Mouse (Mus musculus) cerebellum, adult 2 months (tissue): ENCODE measurements around the gene Shank1. TPM values are rescaled to one million over a fixed set of nuclear protein-coding genes. Genes with fewer than 3 reads are reported as not detected.
A peak's percentile ranks its signal among the peaks of the same experiment; 100 is the strongest.

Experiments
- DNase-seq, 2 experiments: peaks; one replicate each; pipeline ENCODE4 v3.0.0; 2021
- H3K27ac ChIP-seq: fragments of 200-500 bp; 2 replicates; pipeline ENCODE4 v1.5.1; 2012; ENCODE audit warnings: low read length, control low read depth, inconsistent platforms; ENCODE audit not compliant: insufficient read depth
- H3K27me3 ChIP-seq: fragments of 200-500 bp; 2 replicates; pipeline ENCODE4 v1.6.1; 2012; ENCODE audit warnings: inconsistent platforms, mild to moderate bottlenecking, low read length, moderate library complexity; ENCODE audit not compliant: control insufficient read depth, insufficient read depth
- H3K4me1 ChIP-seq: fragments of 200-500 bp; 2 replicates; pipeline ENCODE4 v1.6.1; 2011; ENCODE audit warnings: low read length; ENCODE audit not compliant: control insufficient read depth, insufficient read depth
- H3K4me3 ChIP-seq: fragments of 200-500 bp; replicated peaks from 2 replicates; pipeline ENCODE3; 2011; ENCODE audit warnings: mild to moderate bottlenecking, low read depth, low read length, control low read depth; ENCODE audit not compliant: insufficient read depth
- CTCF ChIP-seq: fragments of 200-500 bp; IDR thresholded peaks from 2 replicates; pipeline ENCODE4 v1.5.1; 2011; ENCODE audit warnings: low read depth, mild to moderate bottlenecking, control low read depth, low read length, moderate library complexity, borderline replicate concordance; ENCODE audit not compliant: insufficient read depth
- POLR2A ChIP-seq: fragments of 200-500 bp; IDR thresholded peaks from 2 replicates; pipeline ENCODE4 v1.6.1; 2011; ENCODE audit warnings: low read length, control low read depth, borderline replicate concordance; ENCODE audit not compliant: insufficient read depth
- WGBS: fragments of 180-500 bp; shearing (Covaris S2); methylation state at CpG from one replicate; pipeline ENCODE4 v1.1.7; 2018; 5-methylcytosine and 5-hydroxymethylcytosine counted together
- polyA plus RNA-seq: library from polyadenylated mRNA; depleted of rRNA; stranded (reverse); fragments of >200 nt; gene quantifications from 2 replicates; pipeline ENCODE4 v1.2.3, GENCODE M21; 2012

The Shank1 gene
- polyA plus RNA-seq, 1 experiment: 51.4 TPM

- Histone ChIP-seq H3K4me3 (no peak overlapping the region), H3K27me3 (no peaks in the 10 kb centered on the region; the same call in 1 of the 2 replicates), H3K27ac (no peak overlapping the region), H3K4me1 (peaks cover 4% of the 10 kb centered on the region; the same call in 1 of the 2 replicates)
- TF ChIP-seq POLR2A (no peak), CTCF (peak; percentile 83)
- WGBS: 16% methylated on average over 25 of the region's 25 CpGs
- peak; percentile 83 to 87 for DNase-seq
These were observed 41.1 kb downstream of the Shank1 start for GRCm38 (mm10) chr7:44350957-44351711.

DNA sequence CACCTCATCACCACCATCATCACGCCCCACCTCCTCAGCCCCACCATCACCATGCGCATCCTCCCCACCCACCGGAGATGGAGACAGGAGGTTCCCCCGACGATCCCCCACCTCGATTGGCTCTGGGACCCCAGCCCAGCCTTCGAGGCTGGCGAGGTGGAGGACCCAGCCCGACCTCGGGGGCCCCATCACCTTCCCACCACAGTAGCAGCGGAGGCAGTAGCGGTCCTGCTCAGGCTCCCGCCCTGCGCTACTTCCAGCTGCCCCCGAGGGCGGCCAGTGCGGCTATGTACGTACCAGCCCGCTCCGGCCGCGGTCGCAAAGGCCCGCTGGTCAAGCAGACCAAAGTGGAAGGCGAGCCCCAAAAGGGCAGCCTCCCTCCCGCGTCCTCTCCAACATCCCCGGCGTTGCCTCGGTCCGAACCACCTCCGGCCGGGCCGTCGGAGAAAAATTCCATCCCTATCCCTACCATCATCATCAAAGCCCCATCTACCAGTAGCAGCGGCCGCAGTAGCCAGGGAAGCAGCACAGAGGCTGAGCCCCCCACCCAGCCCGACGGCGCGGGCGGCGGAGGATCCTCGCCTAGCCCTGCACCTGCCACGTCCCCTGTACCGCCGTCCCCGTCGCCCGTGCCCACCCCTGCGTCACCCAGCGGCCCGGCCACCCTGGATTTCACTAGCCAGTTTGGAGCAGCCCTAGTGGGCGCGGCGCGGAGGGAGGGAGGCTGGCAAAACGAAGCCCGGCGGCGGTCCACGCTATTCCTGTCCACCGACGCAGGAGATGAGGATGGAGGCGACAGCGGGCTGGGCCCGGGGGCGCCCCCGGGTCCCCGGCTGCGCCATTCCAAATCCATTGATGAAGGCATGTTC lies 42.1 kb downstream of the Shank1 start:
- no peak overlapping the region for H3K4me3 ChIP-seq
- TF ChIP-seq POLR2A: no peak
- no peak for TF ChIP-seq CTCF
- DNase-seq: peak in 1 of 2 experiments; percentile 49
- H3K4me1 ChIP-seq: peaks cover 4% of the 10 kb centered on the region; the same call in 1 of the 2 replicates
- no peaks in the 10 kb centered on the region; the same call in 1 of the 2 replicates for H3K27me3 ChIP-seq
- no peak overlapping the region for H3K27ac ChIP-seq
- 48% methylated on average over 71 of the region's 71 CpGs for WGBS

GRCm38 (mm10) chr7:44352750-44353600 lies 42.9 kb downstream of the Shank1 start:
- Histone ChIP-seq H3K27ac (no peak overlapping the region), H3K4me3 (no peak overlapping the region), H3K27me3 (no peaks in the 10 kb centered on the region; the same call in 1 of the 2 replicates), H3K4me1 (peaks cover 4% of the 10 kb centered on the region; the same call in 1 of the 2 replicates)
- WGBS: 53% methylated on average over 71 of the region's 71 CpGs
- TF ChIP-seq POLR2A: no peak
- TF ChIP-seq CTCF: no peak
- peak in 1 of 2 experiments; percentile 54 for DNase-seq

DNA sequence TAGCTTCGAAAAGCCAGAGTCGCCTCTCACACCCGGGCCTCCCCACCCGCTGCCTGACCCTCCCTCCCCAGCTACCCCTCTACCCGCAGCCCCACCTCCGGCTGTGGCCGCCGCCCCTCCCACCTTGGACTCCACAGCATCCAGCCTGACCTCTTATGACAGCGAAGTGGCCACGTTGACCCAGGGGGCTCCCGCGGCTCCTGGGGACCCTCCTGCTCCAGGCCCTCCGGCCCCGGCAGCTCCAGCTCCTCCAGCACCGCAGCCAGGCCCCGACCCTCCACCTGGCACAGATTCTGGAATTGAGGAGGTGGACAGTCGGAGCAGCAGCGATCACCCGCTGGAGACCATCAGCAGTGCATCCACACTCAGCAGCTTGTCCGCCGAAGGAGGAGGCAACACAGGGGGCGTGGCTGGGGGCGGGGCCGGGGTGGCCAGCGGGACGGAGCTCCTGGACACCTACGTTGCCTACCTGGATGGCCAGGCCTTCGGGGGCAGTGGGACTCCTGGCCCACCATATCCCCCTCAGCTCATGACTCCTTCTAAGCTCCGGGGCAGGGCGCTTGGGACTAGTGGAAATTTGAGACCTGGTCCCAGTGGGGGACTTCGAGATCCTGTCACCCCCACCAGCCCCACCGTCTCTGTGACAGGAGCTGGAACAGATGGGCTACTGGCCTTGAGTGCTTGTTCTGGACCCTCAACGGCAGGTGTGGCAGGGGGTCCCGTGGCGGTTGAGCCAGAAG lies 43.7 kb downstream of the Shank1 start:
- WGBS: 29% methylated on average over 35 of the region's 35 CpGs
- DNase-seq: peak in 1 of 2 experiments; percentile 46
- TF ChIP-seq POLR2A (no peak), CTCF (no peak)
- Histone ChIP-seq H3K4me1 (peaks cover 4% of the 10 kb centered on the region; the same call in 1 of the 2 replicates), H3K4me3 (no peak overlapping the region), H3K27me3 (no peaks in the 10 kb centered on the region; the same call in 1 of the 2 replicates), H3K27ac (no peak overlapping the region)

DNA sequence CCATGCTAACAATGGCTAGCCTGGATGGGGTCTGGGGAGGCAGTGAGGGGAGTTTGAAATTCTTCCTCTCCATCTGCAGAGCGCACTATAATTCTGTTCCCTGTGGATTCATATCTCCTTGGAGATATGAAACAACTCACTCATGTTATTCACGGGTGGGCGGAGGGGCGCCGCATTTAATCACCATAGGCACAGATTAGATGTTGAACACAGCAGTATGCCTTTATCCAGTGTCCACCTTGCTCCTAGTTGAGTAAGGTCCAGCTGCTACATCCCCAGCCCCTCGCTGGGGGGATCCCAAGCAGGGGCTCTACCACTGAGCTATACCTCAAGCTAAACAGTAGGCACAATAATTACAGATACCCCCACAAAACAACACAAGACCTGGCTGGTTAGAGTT lies 45.4 kb downstream of the Shank1 start:
- TF ChIP-seq POLR2A (no peak), CTCF (no peak)
- peaks cover 4% of the 10 kb centered on the region; the same call in 1 of the 2 replicates for H3K4me1 ChIP-seq
- H3K27ac ChIP-seq: no peak overlapping the region
- peak in 1 of 2 experiments; percentile 10 for DNase-seq
- H3K4me3 ChIP-seq: no peak overlapping the region
- no peaks in the 10 kb centered on the region; the same call in 1 of the 2 replicates for H3K27me3 ChIP-seq
- WGBS: 42% methylated on average over 6 of the region's 6 CpGs

DNA sequence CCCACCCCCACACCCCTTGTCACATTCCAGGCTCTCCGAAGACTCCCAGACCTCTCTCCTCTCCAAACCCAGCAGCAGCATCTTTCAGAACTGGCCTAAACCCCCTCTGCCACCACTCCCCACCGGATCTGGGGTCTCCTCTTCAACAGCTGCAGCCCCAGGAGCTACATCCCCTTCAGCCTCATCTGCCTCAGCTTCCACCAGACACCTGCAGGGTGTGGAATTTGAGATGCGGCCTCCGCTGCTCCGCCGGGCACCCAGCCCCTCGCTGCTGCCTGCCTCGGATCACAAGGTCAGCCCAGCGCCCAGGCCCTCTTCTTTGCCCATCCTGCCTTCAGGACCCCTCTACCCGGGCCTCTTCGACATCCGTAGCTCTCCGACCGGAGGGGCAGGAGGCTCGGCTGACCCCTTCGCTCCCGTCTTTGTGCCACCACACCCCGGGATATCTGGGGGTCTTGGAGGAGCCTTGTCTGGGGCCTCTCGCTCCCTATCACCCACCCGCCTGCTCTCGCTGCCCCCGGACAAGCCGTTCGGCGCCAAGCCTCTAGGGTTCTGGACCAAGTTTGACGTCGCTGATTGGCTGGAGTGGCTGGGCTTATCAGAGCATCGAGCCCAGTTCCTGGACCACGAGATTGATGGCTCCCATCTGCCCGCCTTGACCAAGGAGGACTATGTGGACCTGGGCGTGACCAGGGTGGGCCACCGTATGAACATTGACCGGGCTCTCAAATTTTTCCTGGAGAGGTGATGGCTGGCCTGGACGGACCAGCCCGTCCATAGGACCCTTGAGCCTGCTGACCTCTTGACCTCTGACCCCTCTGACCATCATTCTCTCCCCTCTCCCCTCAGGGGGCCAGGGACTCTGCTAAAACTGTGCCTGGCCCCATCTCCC lies 46.8 kb downstream of the Shank1 start:
- no peak overlapping the region for H3K27ac ChIP-seq
- no peak overlapping the region for H3K4me3 ChIP-seq
- no peak for DNase-seq
- TF ChIP-seq POLR2A (no peak), CTCF (no peak)
- no peaks in the 10 kb centered on the region; the same call in 1 of the 2 replicates for H3K27me3 ChIP-seq
- 28% methylated on average over 35 of the region's 35 CpGs for WGBS
- H3K4me1 ChIP-seq: 0 out of 2 replicates have a peak, but pooled peaks cover 3% of the 10 kb centered on the region
